Mouse (Mus musculus): ENCODE results near the gene Vwa8. TPM values are rescaled to one million over a fixed set of nuclear protein-coding genes. Genes with fewer than 3 reads are reported as not detected.

Gene Vwa8
- total and polyA plus RNA-seq, 3 experiments: 4.5 to 35.4 (median 18.5) TPM

DNA sequence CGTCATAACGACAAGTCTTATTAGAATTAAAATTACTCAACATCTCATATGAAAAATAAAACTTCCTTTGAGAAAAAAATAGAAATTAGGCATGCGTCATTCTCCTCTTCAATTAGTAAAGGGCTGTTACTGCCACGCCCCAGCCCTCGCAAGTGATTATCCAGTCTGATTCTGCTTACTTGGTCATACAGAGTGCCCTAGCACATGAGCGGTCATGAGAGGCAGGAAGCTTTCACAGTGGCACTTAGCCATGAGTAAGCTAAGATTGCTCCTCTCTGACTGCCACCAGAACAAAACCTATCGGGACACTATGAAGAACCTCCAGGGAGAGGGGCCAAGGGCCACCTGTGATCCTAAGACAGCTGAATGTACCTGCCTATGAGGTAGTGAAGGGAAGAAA is 312.1 kb downstream of the Vwa8 start:
- DNase-seq (ENCODE audit: low spot score): no peak
- peaks cover 51% of the 10 kb centered on the region for H3K36me3 ChIP-seq (replicated peaks)
- TF ChIP-seq TAL1 (conservative IDR thresholded peaks at IDR 0.05; ENCODE audit: low read depth, low read length) (no peak), CTCF (IDR thresholded peaks at IDR 0.05; ENCODE audit: low read depth, low read length) (no peak), GATA1 (IDR thresholded peaks at IDR 0.05; ENCODE audit: borderline replicate concordance, low read length) (no peak)
- H3K4me3 ChIP-seq (ENCODE audit: low read depth, low read length): no peak overlapping the region
- H3K27me3 ChIP-seq (ENCODE audit: insufficient read depth, low read length): no peaks in the 10 kb centered on the region
- no peaks in the 10 kb centered on the region for H3K9me3 ChIP-seq (replicated peaks)
- ATAC-seq (ENCODE audit: extremely low read depth, insufficient number of reproducible peaks, low FRiP score, poor library complexity, severe bottlenecking): no peak
- H3K4me1 ChIP-seq (ENCODE audit: insufficient read depth, low read depth, low read length): no peaks in the 10 kb centered on the region

DNA sequence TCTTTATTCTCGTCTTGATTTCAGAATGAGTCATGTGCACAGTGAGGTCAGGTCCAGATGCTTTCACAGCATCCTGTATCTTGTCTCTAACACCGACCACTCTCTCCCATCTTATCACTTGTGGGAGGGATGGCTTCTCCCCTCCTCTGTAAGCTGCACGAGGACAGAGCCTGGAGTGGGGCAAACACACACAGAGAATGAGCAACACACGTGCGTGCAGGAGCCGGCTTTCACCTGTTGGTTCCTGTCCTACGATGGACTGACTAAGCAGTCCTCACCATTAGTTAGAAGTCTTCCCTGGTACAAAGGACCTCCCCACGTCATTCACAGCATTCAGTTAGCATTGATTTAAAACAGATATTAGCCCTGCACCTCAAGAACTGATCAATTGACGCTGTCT is 312.9 kb downstream of the Vwa8 start:
- Histone ChIP-seq H3K36me3 (replicated peaks) (peaks cover 52% of the 10 kb centered on the region), H3K9me3 (replicated peaks) (no peaks in the 10 kb centered on the region), H3K4me1 (ENCODE audit: insufficient read depth, low read depth, low read length) (no peaks in the 10 kb centered on the region), H3K4me3 (ENCODE audit: low read depth, low read length) (no peak overlapping the region), H3K27me3 (ENCODE audit: insufficient read depth, low read length) (no peaks in the 10 kb centered on the region)
- ATAC-seq (ENCODE audit: extremely low read depth, insufficient number of reproducible peaks, low FRiP score, poor library complexity, severe bottlenecking): no peak
- TF ChIP-seq TAL1 (conservative IDR thresholded peaks at IDR 0.05; ENCODE audit: low read depth, low read length) (no peak), GATA2 (IDR thresholded peaks at IDR 0.05; ENCODE audit: borderline replicate concordance, low read depth, low read length) (no peak), CTCF (IDR thresholded peaks at IDR 0.05; ENCODE audit: low read depth, low read length) (no peak), POLR2AphosphoS5 (IDR thresholded peaks at IDR 0.05; ENCODE audit: insufficient replicate concordance, low read depth, low read length) (no peak), GATA1 (IDR thresholded peaks at IDR 0.05; ENCODE audit: borderline replicate concordance, low read length) (no peak)
- no peak for DNase-seq (ENCODE audit: low spot score)

DNA sequence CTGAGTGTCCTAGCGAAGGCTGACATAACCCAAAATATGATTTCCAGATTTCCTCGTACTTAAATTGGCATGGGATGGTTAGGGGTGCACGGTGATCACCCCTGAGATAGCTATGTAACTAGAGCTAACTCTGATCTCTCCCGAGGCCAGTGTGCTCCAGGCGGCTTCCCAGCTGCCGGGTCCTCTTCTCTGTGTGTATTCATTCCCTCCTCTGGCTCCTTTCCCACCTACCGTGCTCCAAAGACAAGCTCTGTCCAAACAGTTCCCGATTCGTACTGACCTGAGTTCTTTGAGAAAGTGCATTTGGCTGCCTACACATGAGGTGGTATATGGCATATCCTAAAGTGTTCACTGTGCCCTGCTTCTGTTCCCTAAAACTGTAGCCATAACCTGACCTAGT is 313.8 kb downstream of the Vwa8 start:
- Histone ChIP-seq H3K9me3 (replicated peaks) (no peaks in the 10 kb centered on the region), H3K4me1 (ENCODE audit: insufficient read depth, low read depth, low read length) (no peaks in the 10 kb centered on the region), H3K36me3 (replicated peaks) (peaks cover 46% of the 10 kb centered on the region), H3K4me3 (ENCODE audit: low read depth, low read length) (no peak overlapping the region), H3K27me3 (ENCODE audit: insufficient read depth, low read length) (no peaks in the 10 kb centered on the region)
- no peak for TF ChIP-seq GATA1 (IDR thresholded peaks at IDR 0.05; ENCODE audit: borderline replicate concordance, low read length)
- no peak for TF ChIP-seq POLR2AphosphoS5 (IDR thresholded peaks at IDR 0.05; ENCODE audit: insufficient replicate concordance, low read depth, low read length)
- TF ChIP-seq TAL1 (conservative IDR thresholded peaks at IDR 0.05; ENCODE audit: low read depth, low read length): no peak
- DNase-seq (ENCODE audit: low spot score) (no peak), ATAC-seq (ENCODE audit: extremely low read depth, insufficient number of reproducible peaks, low FRiP score, poor library complexity, severe bottlenecking) (no peak)

DNA sequence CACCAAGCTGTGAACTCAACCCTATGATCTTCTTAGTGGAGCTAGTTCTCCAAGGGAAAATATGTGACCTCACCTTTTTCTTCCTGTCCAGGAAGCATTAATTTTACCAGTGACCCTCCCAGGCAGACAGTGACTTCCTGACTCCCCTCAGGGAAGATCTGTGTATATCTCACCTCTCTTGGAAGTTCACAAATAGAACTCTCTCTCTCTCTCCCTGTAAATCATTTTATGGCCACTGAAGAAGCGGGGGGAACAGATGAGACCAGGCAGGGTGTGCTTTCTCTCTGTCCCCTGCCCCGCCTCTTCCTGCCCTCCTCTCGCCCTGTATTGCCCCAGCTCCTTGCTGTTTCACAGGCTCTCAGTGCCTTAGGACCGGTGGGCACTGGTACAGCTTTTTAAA is 315.5 kb downstream of the Vwa8 start:
- no peak overlapping the region for H3K4me3 ChIP-seq (ENCODE audit: low read depth, low read length)
- DNase-seq (ENCODE audit: low spot score) (no peak), ATAC-seq (ENCODE audit: extremely low read depth, insufficient number of reproducible peaks, low FRiP score, poor library complexity, severe bottlenecking) (no peak)
- H3K27me3 ChIP-seq (ENCODE audit: insufficient read depth, low read length): no peaks in the 10 kb centered on the region
- no peaks in the 10 kb centered on the region for H3K9me3 ChIP-seq (replicated peaks)
- H3K36me3 ChIP-seq (replicated peaks): peaks cover 39% of the 10 kb centered on the region
- no peaks in the 10 kb centered on the region for H3K4me1 ChIP-seq (ENCODE audit: insufficient read depth, low read depth, low read length)
- TF ChIP-seq GATA2 (IDR thresholded peaks at IDR 0.05; ENCODE audit: borderline replicate concordance, low read depth, low read length) (no peak), CTCF (IDR thresholded peaks at IDR 0.05; ENCODE audit: low read depth, low read length) (no peak), GATA1 (IDR thresholded peaks at IDR 0.05; ENCODE audit: borderline replicate concordance, low read length) (no peak)

DNA sequence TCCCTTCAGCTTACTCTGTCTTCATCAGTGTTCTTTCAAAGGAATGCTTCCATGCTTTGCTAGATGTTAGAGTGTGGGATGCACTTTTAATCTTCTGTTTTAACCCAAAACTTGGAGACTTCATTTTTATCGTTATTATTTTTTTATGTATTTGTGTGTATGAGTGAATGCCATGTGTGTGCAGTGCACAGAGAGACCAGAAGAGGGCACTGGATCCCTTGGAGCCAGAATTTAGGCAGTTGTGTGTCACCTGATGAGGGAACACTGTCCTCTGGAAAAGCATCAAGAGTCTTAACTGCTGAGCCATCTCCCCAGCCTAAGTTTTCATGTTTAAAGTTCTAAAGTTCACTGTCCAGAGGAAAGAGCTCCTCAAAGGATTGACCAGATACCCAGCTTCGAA is 316.1 kb downstream of the Vwa8 start:
- H3K27me3 ChIP-seq (ENCODE audit: insufficient read depth, low read length): no peaks in the 10 kb centered on the region
- H3K4me1 ChIP-seq (ENCODE audit: insufficient read depth, low read depth, low read length): no peaks in the 10 kb centered on the region
- H3K36me3 ChIP-seq (replicated peaks): peaks cover 34% of the 10 kb centered on the region
- ATAC-seq (ENCODE audit: extremely low read depth, insufficient number of reproducible peaks, low FRiP score, poor library complexity, severe bottlenecking) (no peak), DNase-seq (ENCODE audit: low spot score) (no peak)
- no peak for TF ChIP-seq GATA1 (IDR thresholded peaks at IDR 0.05; ENCODE audit: borderline replicate concordance, low read length)
- no peak overlapping the region for H3K4me3 ChIP-seq (ENCODE audit: low read depth, low read length)
- H3K9me3 ChIP-seq (replicated peaks): no peaks in the 10 kb centered on the region

DNA sequence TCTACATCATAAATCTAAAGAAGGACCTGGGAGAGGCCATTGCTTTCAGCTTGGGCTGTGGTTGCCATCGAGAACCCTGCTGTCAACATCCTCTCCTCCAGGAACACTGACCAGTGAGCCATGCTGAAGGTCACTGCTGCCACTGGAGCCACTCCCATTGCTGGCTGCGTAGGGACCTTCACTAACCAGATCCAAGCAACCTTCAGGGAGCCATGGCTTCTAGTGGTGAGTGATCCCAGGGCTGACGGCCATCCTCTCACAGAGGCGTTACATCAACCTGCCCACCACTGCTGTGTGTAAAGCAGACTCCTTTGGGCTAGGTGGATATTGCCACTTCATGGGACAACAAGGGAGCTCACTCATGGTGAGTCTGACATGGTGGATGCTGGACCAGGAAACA is 325.7 kb downstream of the Vwa8 start:
- H3K36me3 ChIP-seq (replicated peaks): peaks cover 14% of the 10 kb centered on the region
- ATAC-seq (ENCODE audit: extremely low read depth, insufficient number of reproducible peaks, low FRiP score, poor library complexity, severe bottlenecking) (no peak), DNase-seq (ENCODE audit: low spot score) (no peak)
- H3K4me3 ChIP-seq (ENCODE audit: low read depth, low read length): no peak overlapping the region
- no peaks in the 10 kb centered on the region for H3K27me3 ChIP-seq (ENCODE audit: insufficient read depth, low read length)
- H3K9me3 ChIP-seq (replicated peaks): no peaks in the 10 kb centered on the region
- no peaks in the 10 kb centered on the region for H3K4me1 ChIP-seq (ENCODE audit: insufficient read depth, low read depth, low read length)
- no peak for TF ChIP-seq CTCF (IDR thresholded peaks at IDR 0.05; ENCODE audit: low read depth, low read length)
- TF ChIP-seq POLR2AphosphoS5 (IDR thresholded peaks at IDR 0.05; ENCODE audit: insufficient replicate concordance, low read depth, low read length): no peak
- no peak for TF ChIP-seq TAL1 (conservative IDR thresholded peaks at IDR 0.05; ENCODE audit: low read depth, low read length)
- no peak for TF ChIP-seq GATA2 (IDR thresholded peaks at IDR 0.05; ENCODE audit: borderline replicate concordance, low read depth, low read length)
- no peak for TF ChIP-seq GATA1 (IDR thresholded peaks at IDR 0.05; ENCODE audit: borderline replicate concordance, low read length)

DNA sequence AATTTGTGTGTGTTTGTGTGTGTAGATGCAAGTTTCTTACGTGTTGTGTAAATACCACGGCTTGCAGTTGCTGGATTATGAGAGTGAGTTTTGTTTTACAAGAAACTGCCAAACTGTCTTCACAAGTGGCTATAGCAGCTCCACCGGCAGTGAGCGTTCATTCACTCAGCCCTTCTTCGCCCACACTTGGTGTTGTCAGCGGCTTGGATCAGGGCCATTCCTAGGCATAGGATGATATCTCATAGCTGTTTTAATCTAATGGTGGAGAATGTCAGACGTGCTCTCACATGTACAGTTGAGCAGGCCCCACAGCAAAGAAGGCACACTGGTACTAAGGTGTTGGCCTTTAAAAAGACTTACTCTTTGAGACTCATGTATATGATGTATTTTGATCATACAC is 328.9 kb downstream of the Vwa8 start:
- TF ChIP-seq CTCF (IDR thresholded peaks at IDR 0.05; ENCODE audit: low read depth, low read length): no peak
- no peak for TF ChIP-seq TAL1 (conservative IDR thresholded peaks at IDR 0.05; ENCODE audit: low read depth, low read length)
- no peak for TF ChIP-seq GATA2 (IDR thresholded peaks at IDR 0.05; ENCODE audit: borderline replicate concordance, low read depth, low read length)
- TF ChIP-seq GATA1 (IDR thresholded peaks at IDR 0.05; ENCODE audit: borderline replicate concordance, low read length): no peak
- TF ChIP-seq POLR2AphosphoS5 (IDR thresholded peaks at IDR 0.05; ENCODE audit: insufficient replicate concordance, low read depth, low read length): no peak
- ATAC-seq (ENCODE audit: extremely low read depth, insufficient number of reproducible peaks, low FRiP score, poor library complexity, severe bottlenecking) (no peak), DNase-seq (ENCODE audit: low spot score) (no peak)
- H3K9me3 ChIP-seq (replicated peaks): no peaks in the 10 kb centered on the region
- no peaks in the 10 kb centered on the region for H3K4me1 ChIP-seq (ENCODE audit: insufficient read depth, low read depth, low read length)
- no peak overlapping the region for H3K4me3 ChIP-seq (ENCODE audit: low read depth, low read length)
- no peaks in the 10 kb centered on the region for H3K27me3 ChIP-seq (ENCODE audit: insufficient read depth, low read length)
- H3K36me3 ChIP-seq (replicated peaks): peaks cover 29% of the 10 kb centered on the region
